Mouse (Mus musculus): ENCODE data around the gene Dmpk.

The Dmpk gene

GRCm38 (mm10) chr7:19096421-19096976, 12.8 kb downstream of the Dmpk start:
- DNase-seq (ENCODE audit: low spot score): no peak

- DNase-seq (ENCODE audit: low spot score): no peak
These were observed 13.6 kb downstream of the Dmpk start for GRCm38 (mm10) chr7:19097217-19097616.

- no peak for DNase-seq (ENCODE audit: low spot score)
These were observed 14.2 kb downstream of the Dmpk start for GRCm38 (mm10) chr7:19097863-19098262.

- DNase-seq (ENCODE audit: low spot score): no peak
These were observed 15.2 kb downstream of the Dmpk start for GRCm38 (mm10) chr7:19098811-19099210.

GRCm38 (mm10) chr7:19100290-19100689, 16.6 kb downstream of the Dmpk start:
- no peak for DNase-seq (ENCODE audit: low spot score)

- DNase-seq (ENCODE audit: low spot score): no peak
These were observed 20.1 kb downstream of the Dmpk start for GRCm38 (mm10) chr7:19103741-19104140.

GRCm38 (mm10) chr7:19104486-19104885, 20.8 kb downstream of the Dmpk start:
- no peak for DNase-seq (ENCODE audit: low spot score)

GRCm38 (mm10) chr7:19107436-19107835, 23.8 kb downstream of the Dmpk start:
- DNase-seq (ENCODE audit: low spot score): no peak

GRCm38 (mm10) chr7:19109565-19109964, 25.9 kb downstream of the Dmpk start:
- DNase-seq (ENCODE audit: low spot score): no peak

- DNase-seq (ENCODE audit: low spot score): peak; percentile 73
These were observed 34.6 kb downstream of the Dmpk start, which contains the start of gene Gm4969 for GRCm38 (mm10) chr7:19118028-19118771. Gene Gm4969 (minus strand): TSS chr7:19118368.

GRCm38 (mm10) chr7:19119083-19119482, 35.4 kb downstream of the Dmpk start:
- no peak for DNase-seq (ENCODE audit: low spot score)

- peak; percentile 97 for DNase-seq (ENCODE audit: low spot score)
These were observed 36.2 kb downstream of the Dmpk start, which contains the start of gene Fbxo46 for GRCm38 (mm10) chr7:19119631-19120429. Gene Fbxo46 (plus strand): TSS chr7:19119859.

GRCm38 (mm10) chr7:19121686-19122085, 38.0 kb downstream of the Dmpk start:
- DNase-seq (ENCODE audit: low spot score): no peak

GRCm38 (mm10) chr7:19124713-19125112, 41.1 kb downstream of the Dmpk start:
- DNase-seq (ENCODE audit: low spot score): no peak

- DNase-seq (ENCODE audit: low spot score): no peak
These were observed 44.1 kb downstream of the Dmpk start for GRCm38 (mm10) chr7:19127744-19128143.

GRCm38 (mm10) chr7:19129396-19129795, 45.7 kb downstream of the Dmpk start:
- no peak for DNase-seq (ENCODE audit: low spot score)

- DNase-seq (ENCODE audit: low spot score): no peak
These were observed 47.0 kb downstream of the Dmpk start for GRCm38 (mm10) chr7:19130657-19131056.

- peak; percentile 99 for DNase-seq (ENCODE audit: low spot score)
These were observed 47.7 kb downstream of the Dmpk start for GRCm38 (mm10) chr7:19131324-19131848.

GRCm38 (mm10) chr7:19136168-19136567, 52.5 kb downstream of the Dmpk start:
- no peak for DNase-seq (ENCODE audit: low spot score)

GRCm38 (mm10) chr7:19136673-19137334, 53.2 kb downstream of the Dmpk start:
- no peak for DNase-seq (ENCODE audit: low spot score)

GRCm38 (mm10) chr7:19137380-19137779, 53.7 kb downstream of the Dmpk start:
- peak; percentile 36 for DNase-seq (ENCODE audit: low spot score)

Measured in embryo, embryonic 10 days (tissue).